Mouse (Mus musculus) kidney, adult 18-20 months (tissue): ENCODE data around the gene Eml1.

ENCODE experiments used
- DNase-seq: peaks from one replicate; pipeline ENCODE4 v3.0.0; 2021

Gene Eml1

DNA sequence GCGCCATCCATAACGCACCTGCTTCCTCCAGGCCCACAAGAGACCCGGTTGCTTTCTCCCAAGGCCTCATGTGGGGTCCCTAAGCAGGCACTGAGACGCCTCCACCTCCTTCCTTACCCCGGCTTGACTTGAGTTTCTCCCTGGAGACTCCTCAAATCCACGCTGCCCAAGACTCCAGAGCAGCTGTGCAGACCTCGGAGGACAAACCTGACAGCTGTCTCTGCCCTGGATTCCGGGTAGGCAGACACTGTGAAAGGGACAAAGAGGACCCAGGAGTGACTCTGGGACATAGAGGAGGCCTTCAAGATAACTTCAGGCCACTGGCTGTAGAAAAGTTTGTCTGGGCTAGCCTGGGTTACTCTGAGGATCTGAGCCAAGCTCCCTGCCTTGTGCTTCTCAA lies 3.9 kb downstream of the Eml1 start:
- no peak for DNase-seq

DNA sequence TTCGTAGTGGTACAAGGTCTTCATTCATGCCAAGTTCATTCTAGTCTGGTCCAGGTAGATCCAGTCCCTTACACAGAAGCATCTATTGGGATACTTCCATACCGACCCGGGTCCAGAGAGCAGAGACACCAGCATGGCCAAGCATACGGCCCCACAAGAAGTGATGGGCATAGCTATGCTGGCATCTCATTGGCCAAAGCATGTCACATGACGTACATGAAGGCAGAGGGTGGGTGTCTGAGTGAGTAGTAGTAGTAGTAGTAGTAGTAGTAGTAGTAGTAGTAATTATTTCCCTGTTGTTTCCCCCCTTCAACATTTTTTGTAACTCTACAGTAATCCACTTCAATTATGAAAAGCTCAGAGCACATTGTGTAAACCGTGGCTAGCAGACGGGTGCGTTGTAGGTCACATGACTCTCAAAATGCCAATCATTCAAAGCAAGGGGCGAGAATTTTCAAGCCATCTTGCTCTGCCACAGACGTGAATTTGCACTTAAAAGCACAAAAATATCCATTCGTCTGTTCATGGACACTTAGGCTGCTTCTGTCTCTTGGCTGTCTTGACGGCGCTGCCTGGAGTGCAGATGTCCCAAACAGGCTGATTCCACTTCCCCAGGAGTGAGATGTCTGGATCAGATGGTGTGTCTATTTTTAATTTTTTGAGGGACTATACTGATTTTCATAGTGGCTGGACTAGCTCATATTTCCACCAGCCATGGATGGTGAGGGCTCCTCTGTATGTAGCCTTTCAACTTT lies 7.8 kb downstream of the Eml1 start:
- no peak for DNase-seq

DNA sequence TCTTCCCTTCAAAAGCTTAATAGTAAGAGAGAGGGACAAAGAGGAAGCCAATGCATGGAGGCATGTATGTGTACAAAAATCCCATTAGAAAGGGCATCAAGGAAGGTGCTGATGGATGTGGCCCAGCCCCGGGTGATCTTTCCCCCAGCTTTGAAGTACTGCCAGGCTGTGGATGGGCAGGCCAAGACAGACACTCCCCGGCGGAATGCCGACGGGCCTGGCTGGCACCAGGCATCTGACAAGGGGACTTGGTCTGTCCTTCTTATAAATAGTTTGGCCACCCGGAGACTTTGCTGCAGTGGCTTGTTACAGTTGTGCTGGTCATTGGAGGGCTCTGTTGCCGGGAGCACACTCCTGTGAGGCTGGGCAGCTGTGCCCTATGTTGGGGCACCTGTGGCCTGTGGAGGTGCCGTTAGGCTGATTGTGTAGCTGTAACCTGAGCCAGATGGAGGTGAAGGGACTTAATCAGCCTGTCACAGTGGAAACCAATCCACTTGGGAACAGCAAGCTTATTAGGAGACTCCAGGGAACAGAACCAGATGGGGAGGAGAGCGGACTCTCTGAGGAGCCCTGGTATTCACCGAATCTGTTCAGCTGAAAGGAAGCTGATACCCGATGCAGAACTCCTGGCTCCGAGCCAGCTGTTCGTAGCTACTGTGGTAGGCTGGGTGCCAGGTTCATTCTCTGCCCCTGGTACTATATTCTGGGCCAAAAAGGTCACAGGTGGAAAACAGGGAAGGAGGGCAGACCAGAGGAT lies 15.9 kb downstream of the Eml1 start:
- no peak for DNase-seq

DNA sequence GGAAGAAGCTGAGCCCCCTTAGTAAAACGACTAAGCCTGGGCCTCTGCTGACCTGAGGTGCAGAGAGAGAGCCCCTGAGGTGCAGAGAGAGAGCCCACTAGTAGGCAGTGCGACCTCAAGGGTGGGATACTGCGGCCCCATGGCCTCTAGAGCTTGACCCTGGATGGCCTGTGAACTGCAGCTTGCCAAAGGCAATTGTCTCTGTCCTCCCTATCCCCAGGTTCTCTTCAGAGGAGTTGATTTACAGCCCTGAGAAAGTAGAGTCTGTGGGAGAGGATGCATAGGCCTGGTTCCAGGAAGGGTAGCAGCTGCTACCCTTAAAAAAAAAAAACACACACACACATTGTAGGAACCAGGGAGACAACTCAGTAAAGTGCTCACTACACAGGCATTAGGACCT lies 19.0 kb downstream of the Eml1 start:
- no peak for DNase-seq

DNA sequence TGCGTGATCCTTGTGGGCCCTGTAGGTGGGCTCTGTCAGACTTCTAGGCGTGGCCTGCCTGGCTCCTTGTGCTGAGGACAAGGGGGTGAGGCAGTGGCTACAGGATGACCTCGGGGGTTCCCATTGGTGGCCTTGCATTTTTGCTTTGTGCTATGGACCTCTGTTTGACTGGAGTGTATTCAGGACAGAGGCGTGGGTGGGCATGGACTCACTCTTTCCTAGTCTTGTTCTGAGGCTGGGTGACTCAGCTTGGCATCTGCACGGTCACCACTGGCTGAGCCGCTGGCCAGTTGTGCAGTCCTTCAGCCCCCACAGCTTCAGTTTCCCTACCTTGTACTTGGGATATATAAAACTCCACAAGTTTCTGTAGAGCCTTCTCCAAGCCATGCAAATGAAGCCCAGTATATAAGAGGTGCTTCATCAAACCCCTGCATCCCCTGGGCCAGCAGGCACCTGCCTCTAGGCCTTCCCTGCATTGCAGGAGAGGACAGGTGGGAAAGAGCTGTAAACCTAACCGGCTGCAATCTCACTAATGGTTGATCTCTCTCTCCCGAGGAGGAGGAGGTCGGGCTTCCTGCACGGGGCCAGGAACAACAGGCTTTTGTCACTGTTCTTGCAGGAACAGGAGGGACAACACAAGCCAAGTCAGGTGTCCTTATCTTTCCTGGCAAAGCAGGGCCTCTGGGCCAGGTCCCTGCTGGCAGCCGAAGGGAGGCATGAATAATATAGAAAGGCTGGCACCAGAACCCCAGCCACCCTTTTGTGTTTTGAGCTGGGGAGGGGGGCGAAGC lies 21.7 kb downstream of the Eml1 start:
- DNase-seq = no peak

DNA sequence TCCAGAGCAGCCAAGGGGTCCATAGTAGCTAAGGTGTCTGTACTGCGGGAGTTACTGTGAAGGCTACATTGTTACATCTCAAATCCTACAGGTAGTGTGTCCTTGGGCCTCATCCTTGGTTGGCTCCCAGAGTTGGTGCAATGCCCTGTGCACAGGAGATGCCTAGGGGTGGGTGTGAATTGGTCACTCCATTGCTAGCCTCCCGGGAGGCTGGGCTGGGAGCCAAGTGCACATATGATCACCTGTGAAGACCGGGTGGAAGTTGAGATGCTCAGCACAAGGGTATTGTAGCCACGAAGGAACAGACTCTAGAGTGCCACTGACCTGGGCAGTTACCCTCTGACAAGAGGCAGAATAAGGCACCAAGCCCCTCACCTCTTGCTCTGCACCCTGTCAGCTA lies 22.3 kb downstream of the Eml1 start:
- DNase-seq = no peak

DNA sequence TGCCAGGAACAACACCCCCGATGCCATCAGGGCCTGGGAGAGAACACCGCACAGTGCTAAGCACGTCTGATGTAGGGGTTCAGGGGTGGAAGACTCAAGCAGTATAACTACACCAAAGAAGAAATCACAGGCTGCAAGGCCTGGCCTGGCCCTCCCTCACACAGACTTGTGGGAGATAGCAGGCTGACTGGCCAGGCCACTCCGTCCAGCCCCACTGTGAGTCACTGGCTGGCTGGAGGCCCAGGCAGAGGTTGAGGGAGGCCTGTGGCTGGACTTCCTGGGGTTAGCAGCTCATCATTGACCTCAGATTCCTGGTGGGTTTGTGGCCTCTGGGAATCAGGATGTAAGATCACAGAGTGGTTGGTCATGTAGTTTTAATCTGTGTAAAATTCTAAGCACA lies 22.9 kb downstream of the Eml1 start:
- peak; percentile 81 for DNase-seq

DNA sequence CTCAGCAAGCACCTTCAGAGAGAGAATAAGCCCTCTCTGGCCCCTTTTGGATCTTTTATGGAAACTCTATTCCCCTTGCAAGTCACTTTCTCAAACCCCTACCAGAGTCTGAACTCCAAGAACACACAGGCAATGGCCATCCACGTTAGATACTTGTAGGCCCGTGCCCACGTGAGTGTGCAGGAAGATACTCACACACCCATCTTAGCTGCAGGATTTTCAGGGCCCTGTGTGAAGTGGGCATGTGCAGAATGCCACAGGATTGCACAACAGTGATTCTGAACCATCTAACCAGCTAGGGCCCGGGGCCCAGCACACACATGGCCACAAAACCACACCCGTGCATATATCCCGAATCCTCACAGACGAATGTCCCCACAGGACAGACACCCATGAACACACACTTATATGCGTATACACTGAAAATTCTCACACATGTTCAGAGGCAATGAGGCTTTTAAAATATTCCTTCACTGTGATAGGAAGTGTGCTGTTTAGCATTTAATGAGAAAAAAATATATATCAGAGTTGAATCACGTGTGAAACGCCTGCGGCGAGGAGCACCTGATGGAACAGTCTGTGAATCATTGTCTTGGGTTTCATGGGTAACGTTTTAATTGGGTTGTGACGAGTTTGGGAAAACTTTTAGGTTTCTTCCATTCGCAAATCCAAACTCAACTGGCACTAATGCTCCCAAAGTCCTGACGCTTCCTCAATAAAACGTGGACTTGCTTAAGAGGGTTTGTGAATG lies 24.0 kb downstream of the Eml1 start:
- no peak for DNase-seq

DNA sequence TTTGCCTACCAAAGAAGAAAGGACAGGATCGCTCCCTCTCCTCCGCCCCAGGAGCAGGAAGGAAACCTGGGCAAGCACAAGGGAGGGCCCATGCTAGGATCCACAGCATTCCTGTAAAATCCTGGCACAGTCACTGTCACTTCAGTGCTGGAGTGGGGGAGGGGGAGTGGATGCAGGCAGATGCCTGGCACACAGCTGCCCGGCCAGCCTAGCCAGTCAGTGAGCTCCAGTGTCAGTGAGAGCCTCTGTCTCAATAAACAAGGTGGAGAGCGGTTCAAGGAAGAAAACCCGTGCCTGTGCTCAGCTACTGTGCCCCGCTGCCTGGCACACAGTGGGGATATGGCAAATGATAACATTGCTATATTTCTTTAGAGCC lies 24.5 kb downstream of the Eml1 start:
- DNase-seq = no peak

DNA sequence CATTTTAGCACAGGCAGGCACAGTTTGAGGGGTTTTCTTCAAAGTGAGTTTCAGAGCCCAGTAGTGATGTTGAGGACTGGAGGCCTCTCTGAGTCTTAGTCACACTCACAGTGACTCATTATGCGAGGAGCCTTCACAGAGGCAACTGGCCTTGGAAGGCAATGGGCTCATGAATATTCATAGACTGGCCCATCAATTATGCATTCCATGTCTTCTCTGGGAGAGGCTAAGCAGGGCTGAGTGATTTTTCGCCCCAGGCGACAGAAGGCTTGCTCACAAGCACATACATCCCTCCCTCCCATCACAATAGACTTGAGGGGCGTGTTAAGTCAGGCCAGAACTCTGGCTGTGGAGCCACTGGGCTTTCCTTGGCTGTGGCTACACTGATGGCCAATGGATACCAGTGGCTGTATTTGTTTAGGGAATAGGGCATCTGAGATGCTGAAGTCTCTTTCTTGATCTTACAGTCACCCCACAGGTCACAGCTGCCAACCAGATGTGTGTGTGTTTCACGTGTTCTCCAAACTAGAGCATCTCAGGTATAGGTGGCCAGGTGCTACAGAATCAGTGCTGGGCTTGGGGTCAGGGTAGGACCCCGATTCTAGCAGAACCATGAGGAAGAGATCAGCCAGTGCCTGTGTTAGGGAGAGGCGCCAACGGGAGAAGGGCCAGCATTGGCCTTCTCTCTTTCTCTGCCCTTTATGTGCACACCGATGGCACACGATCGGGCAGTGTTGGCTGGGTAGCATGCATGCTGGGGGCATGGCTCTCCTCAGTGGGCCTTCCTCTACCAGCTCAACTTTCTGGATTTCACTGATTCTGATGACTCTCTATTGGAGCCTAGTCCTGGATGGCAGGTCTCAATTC lies 25.6 kb downstream of the Eml1 start:
- DNase-seq = peak; percentile 40

DNA sequence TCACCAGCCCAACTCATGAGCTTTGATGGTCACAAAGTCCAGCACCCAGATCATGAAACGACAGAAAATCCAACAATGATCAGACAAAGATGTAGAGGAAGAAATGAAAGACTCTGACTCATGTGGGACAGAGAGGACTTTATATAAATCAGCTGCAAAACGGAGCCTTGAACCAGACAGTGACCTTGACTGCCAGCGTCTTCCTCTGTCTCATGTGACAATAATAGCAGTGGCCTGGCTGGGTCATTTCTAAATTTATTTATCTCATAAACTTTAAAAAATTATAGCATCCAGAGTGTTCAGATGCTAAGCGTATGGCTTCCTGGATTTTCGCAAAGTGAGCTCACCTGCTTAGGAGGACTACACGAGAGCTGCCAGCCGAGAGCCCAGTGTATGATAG lies 27.9 kb downstream of the Eml1 start:
- no peak for DNase-seq

DNA sequence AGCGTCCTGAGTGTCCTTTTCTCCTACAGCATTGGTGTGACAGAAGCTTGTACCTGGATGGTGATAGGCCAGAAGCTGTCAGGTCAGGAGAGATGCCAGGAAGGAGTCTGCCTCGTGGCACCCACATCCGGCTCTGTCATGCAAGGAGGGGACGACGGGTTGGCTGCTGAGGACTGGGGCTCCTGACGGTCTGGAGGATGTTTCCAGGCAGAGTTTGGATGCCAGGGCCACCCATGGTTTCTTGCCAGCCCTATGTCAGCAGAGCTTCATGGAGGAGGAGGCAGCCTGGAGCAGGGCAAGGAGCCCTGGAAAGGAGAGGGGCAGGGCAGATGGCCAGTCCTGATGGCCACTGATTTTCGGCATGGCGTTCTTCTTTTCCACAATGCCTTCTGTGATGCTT lies 28.4 kb downstream of the Eml1 start:
- no peak for DNase-seq

DNA sequence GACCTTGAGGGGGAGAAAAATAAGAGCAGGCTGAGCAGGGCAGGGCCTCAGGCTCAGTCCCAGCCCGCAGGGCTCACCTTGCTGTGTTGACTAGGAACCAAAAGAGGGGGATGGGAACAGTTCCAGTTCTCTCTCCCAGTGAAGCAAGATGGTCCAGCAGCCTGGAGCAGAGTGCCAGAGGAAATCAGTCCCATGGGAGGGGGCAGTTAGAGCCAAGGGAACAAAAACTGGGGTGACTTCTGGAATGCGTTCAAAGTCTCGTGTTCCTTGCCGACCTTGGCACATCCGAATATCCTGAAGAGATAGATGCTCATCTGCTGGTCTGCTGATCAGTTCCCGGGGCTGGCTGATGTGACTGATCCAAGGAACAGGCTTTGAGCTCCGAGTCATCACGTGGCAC lies 30.2 kb downstream of the Eml1 start:
- no peak for DNase-seq

DNA sequence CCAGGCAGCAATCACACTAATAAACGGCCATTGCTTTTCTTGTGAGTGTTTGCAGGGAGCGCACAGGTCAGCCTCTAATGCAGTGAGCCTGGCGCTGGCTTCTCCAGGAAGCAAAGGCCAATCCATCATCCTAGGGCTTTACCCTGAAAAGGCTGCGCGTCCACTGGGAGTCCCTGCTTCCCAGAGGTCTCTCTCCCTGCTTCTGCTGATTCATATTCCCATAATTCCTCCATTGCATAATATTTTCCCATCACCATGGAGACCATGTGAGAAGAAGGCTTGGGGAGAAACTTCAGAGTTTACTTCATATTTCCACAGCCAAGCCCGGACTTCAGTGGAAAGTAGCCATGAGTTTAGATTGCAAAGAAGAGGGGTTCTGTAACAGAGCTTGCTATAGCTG lies 33.2 kb downstream of the Eml1 start:
- peak; percentile 34 for DNase-seq

DNA sequence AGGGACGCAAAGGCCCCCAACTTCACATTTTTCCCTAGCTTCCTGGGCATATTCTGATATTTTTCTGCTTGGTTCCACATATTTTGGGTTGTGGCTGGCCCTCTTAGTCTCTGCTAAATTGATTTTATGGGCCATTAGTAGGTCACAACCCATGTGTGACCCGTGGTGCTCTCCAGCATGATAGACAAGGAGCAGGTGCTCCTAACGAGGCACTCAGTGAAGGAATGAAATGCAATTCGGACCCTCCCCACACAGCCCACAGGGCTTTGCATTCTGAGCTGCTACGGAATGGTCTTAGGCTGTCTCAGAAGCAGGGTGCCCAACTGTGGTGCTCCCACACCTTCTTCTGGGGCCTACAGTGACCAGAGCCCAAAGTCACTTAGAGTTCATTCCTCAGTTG lies 38.3 kb downstream of the Eml1 start:
- DNase-seq = no peak

DNA sequence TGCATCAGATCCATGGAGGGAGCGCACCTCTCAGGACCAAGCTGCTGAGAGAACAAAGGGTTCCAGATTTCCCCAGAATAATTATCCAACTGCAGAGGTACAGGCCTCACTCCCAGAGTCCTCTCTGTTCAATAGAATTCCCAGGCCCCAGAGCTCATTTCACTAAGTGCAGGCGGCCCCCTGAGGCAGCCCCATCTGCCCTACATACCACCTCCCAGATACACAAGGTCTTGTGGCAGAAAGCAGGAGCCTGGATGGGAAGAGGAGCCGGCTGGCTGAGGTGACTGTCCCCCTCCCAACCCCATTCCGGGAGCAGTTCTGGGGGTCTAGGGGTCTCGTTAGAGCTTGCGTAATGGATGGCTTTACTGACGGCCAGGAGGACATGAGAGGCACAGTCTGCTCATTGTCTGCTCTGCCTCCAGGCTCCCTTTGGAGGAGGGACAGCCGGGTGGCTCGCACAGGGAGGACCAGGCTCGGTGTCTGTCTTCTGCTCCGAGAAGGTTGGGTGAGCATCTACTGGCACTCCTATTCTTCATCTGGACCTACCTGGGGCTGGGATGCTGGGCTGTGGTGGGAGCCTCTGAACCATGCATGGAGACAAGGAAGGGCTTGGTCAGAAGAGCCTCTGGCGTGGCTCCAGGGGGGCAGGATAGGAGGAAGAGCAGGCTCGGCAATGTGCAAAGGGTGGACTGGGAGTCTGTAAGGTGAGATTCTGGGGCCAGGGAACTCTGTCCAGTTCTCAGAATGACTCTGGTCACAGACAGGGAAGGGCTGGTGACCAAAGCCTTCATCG lies 39.9 kb downstream of the Eml1 start:
- DNase-seq = no peak

DNA sequence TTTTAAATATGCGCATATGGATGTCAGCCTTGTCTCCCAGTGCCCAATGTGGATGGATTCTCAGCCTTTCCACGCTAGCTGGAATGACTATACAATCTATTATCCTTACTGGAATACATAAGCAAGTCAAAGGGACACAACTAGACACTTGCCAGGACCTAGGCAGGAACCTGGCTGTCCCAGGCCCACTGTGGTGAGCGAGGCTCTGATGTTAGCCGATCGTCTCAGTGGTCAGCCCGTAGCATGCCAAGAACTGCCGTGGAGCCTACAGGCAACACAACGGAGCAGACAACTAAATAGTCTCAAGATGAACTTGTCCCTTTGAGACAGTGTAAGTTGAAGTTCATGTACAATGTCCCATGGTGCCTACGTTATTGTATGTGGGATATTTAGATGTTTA lies 44.2 kb downstream of the Eml1 start:
- no peak for DNase-seq

DNA sequence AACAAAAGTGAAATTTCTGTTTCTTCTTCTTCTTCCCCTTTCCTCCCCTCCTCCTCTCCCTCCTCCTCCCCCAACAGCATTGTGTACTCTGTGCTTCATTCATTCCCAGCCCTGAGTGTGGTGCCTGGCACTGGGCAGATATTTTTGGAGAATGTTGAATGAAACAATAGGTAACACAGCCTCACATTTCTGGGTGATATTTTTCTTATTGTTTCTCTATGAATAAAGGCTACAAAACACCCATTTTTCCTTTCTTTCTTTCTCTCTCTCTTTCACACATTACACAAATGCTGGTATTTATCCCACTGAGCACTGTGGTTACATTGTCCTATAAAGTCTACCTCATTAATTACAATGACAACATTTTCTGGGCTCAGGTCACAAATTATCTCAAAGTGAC lies 48.8 kb downstream of the Eml1 start:
- no peak for DNase-seq

DNA sequence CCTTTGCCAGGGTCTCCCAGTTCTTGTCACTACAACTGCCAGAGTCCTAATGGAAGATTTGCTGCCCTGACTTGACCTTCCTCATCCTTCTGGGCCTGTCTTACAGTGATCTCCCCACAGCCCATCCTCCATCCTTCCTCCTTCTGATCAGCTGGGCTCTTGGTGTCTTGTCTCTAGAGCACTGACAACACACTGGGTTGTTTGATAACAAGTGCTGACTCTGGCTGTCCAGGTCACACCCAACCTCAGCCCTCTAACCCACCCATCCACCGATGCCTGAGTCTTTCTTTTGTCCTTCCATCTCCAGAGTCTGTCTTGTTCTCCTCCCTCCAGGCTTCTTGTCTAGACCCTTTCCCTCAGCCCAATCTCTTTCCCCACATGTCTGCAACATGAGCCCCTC lies 50.7 kb downstream of the Eml1 start:
- DNase-seq = no peak

DNA sequence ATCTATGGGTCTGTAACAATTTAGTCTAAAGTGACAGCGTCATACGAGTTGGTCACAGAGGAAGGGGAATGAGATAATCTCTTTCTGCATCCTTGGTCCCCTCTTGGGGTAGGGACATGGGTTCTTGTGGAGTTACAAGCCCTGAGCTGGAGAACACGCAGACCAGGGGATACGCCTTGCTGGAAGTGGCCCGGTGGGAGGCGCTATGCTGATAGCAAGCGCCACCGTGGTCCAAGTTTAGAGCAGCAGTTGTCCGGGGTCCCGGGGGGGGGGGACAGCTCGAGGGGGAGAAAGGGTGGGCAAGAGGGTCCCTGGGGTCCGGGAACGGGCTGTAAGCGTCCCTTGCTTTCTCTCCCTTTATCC lies 51.7 kb downstream of the Eml1 start:
- peak; percentile 41 for DNase-seq

DNA sequence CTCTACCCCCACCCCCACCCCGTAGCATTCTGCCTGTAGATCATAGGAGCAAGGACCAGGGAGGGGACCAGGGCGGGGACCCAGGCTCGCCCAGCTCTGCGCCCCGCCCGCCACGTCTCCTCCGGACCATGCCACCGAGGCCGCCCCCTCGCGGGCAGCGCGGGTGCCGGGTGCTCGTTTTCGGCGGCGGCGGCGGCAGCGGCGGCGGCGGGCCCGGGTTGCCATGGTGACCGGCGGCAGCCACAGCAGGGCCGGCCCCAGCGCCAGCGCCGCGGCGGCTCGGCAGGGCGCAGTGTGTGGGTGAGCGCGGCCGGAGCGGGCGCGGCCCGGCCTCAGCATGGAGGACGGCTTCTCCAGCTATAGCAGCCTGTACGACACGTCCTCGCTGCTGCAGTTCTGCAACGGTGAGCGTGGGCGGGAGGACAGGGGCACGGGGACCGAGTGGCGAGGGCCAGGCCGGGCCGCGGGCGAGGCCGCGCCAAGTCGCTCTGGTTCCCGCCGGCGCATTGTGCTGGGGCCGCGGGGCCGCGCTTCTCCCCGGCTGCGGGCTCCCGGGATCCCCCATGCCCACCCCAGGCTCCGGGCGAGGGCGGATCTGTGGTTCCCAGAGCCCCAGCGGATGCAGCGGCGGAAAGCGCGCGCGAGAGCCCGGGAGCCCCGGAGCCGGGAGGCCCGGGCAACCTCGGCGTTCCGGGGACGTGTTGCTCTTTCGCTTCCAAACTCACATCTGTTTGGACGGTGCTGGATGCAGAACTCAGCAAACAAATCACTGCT lies 52.3 kb downstream of the Eml1 start:
- peak; percentile 91 for DNase-seq
